Mouse (Mus musculus) CH12.LX (cell line): ENCODE measurements at regions not wholly inside any gene's neighbourhood (a gene's known extent, or its start where the extent isn't known, plus 50 kb on each side); places are given as distances from the start of the nearest gene placed in this dataset.

Source experiments
- CHD1 ChIP-seq: IDR thresholded peaks from 2 replicates; pipeline ENCODE4 v1.6.1; 2012; ENCODE audit warnings: low read depth, low read length, improper control_type of control experiment, inconsistent platforms
- CTCF ChIP-seq, 2 experiments: IDR thresholded peaks in 1 of 2; conservative IDR thresholded peaks in 1 of 2; 2 replicates each; pipeline ENCODE4 v1.5.1; 2011 to 2012; ENCODE audit warnings: low read depth in 2 of 2, low read length in 2 of 2, improper control_type of control experiment in 1 of 2, inconsistent platforms in 1 of 2, mild to moderate bottlenecking in 1 of 2, moderate library complexity in 1 of 2
- EP300 ChIP-seq: IDR thresholded peaks from 2 replicates; pipeline ENCODE4 v1.6.1; 2011; ENCODE audit warnings: low read length, improper control_type of control experiment
- MAFK ChIP-seq: IDR thresholded peaks from 2 replicates; pipeline ENCODE4 v1.6.1; 2011; ENCODE audit warnings: low read length, improper control_type of control experiment; ENCODE audit not compliant: insufficient replicate concordance
- MXI1 ChIP-seq: IDR thresholded peaks from 2 replicates; pipeline ENCODE4 v1.6.1; 2011; ENCODE audit warnings: mild to moderate bottlenecking, low read depth, low read length, improper control_type of control experiment
- NELFE ChIP-seq: IDR thresholded peaks from 2 replicates; pipeline ENCODE4 v1.6.1; 2011; ENCODE audit warnings: low read depth, low read length, improper control_type of control experiment
- NRF1 ChIP-seq: IDR thresholded peaks from 2 replicates; pipeline ENCODE4 v1.6.1; 2014; ENCODE audit warnings: low read depth, mild to moderate bottlenecking, inconsistent platforms, low read length, improper control_type of control experiment, moderate library complexity
- ZNF384 ChIP-seq: IDR thresholded peaks from 2 replicates; pipeline ENCODE4 v1.6.1; 2012; ENCODE audit warnings: low read depth, low read length, improper control_type of control experiment, inconsistent platforms

DNA sequence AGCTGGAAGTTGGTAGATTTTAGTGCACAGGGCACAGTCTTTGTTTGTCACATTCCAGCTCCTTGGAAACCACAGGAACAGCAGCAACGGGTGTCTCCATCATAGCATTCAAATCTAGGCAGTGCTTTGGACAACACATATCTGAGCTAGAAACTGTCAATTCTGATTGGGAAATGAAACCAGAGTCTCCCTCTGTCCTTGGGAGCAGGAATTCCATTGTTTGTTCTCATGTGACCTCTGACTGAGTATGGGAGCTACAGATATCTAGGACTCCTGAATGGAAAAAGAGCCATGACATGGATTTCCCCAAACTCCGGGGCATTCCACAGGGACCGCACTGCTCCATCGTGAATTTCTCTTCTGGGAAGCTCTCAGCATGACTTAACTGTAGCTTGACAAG, 205.5 kb upstream of the Rasgrp1 start:
- no peak for TF ChIP-seq NELFE
- no peak for TF ChIP-seq CTCF (conservative IDR thresholded peaks at IDR 0.05 in 1 of 2, IDR thresholded peaks at IDR 0.05 in 1 of 2; ENCODE audit: low read depth in 2 of 2, low read length in 2 of 2)
- no peak for TF ChIP-seq CHD1
- no peak for TF ChIP-seq MXI1
- no peak for TF ChIP-seq EP300
- TF ChIP-seq MAFK: no peak
- TF ChIP-seq ZNF384: no peak
- no peak for TF ChIP-seq NRF1
